ENCODE assay signal across 10 mouse cellular contexts in genomic region chr12:108241626-108242025, GRCm38 (mm10). TPM values are rescaled to one million over a fixed set of nuclear protein-coding genes. Genes with fewer than 3 reads are reported as not detected.
DNase-seq lines count a peak whose midpoint lies in the region; ATAC-seq lines count a peak whose summit lies in the region.
"Had no signal": no experiment of that assay in that cellular context is flagged by ENCODE, and none has a peak within 500 bp of the region (broad histone marks: within the 10 kb centered on the region; RNA-seq: fewer than 3 reads in every experiment).

No protein-coding gene starts in this region.

- no peak overlapping the region for H3K4me2 ChIP-seq in heart, embryonic 14.5 days (ENCODE audit: low read length)
- no peak overlapping the region for H3K4me2 ChIP-seq in hindbrain, embryonic 14.5 days (replicated peaks)
- H3K4me2 ChIP-seq in midbrain, embryonic 16.5 days (ENCODE audit: low read length), result 0 out of 2 replicates have a peak overlapping the region, but pooled peaks have one; percentile 31

- no peak for ATAC-seq in heart, embryonic 14.5 days (ENCODE audit: insufficient number of reproducible peaks, insufficient read depth, low FRiP score, low read depth)
- peak; percentile 0; the same call in 1 of the 2 replicates for ATAC-seq in hindbrain, embryonic 14.5 days (ENCODE audit: low FRiP score)
- ATAC-seq in midbrain, embryonic 16.5 days, result no peak

- no peaks in the 10 kb centered on the region for H3K27me3 ChIP-seq in heart, embryonic 14.5 days (ENCODE audit: control insufficient read depth, insufficient read depth, low read length)
- H3K27me3 ChIP-seq in hindbrain, embryonic 14.5 days (ENCODE audit: control insufficient read depth, insufficient read depth, low read length), result no peaks in the 10 kb centered on the region
- no peaks in the 10 kb centered on the region for H3K27me3 ChIP-seq in midbrain, embryonic 16.5 days (ENCODE audit: control insufficient read depth, insufficient read depth, low read depth, low read length)

- no peaks in the 10 kb centered on the region for H3K9me3 ChIP-seq in heart, embryonic 14.5 days (ENCODE audit: control insufficient read depth, low read length)
- H3K9me3 ChIP-seq in hindbrain, embryonic 14.5 days (ENCODE audit: control insufficient read depth, low read length), result no peaks in the 10 kb centered on the region
- H3K9me3 ChIP-seq in midbrain, embryonic 16.5 days (replicated peaks; ENCODE audit: control insufficient read depth, low read length, poor library complexity, severe bottlenecking), result no peaks in the 10 kb centered on the region

- no peaks in the 10 kb centered on the region for H3K36me3 ChIP-seq in heart, embryonic 14.5 days (ENCODE audit: control insufficient read depth, insufficient read depth, low read length)
- H3K36me3 ChIP-seq in hindbrain, embryonic 14.5 days (replicated peaks; ENCODE audit: control insufficient read depth, insufficient read depth), result no peaks in the 10 kb centered on the region
- no peaks in the 10 kb centered on the region for H3K36me3 ChIP-seq in midbrain, embryonic 16.5 days (ENCODE audit: control insufficient read depth, insufficient read depth, low read length)

- H3K9ac ChIP-seq in heart, embryonic 14.5 days (ENCODE audit: low read length), result peak overlapping the region; percentile 1; the same call in 1 of the 2 replicates
- H3K9ac ChIP-seq in hindbrain, embryonic 14.5 days, result peak overlapping the region; percentile 35; the same call in 1 of the 2 replicates
- H3K9ac ChIP-seq in midbrain, embryonic 16.5 days (ENCODE audit: low read depth, low read length), result peak overlapping the region; percentile 54; the same call in 1 of the 2 replicates

- DNase-seq in heart, adult 8-10 months (ENCODE audit: low spot score), result no peak
- peak; percentile 57 for DNase-seq in embryo, embryonic 9.5 days (ENCODE audit: extremely low spot score)
- DNase-seq in hindbrain, embryonic 14.5 days (ENCODE audit: low spot score), result no peak
- DNase-seq in urinary bladder, postnatal 10 days (ENCODE audit: low spot score), result no peak
- DNase-seq in testis, postnatal 10 days (ENCODE audit: low spot score), result no peak
- no peak for DNase-seq in cerebellum, adult 11-12 months
- DNase-seq: kidney, adult 11 months; lung, postnatal 14 days had no signal

- 71% methylated on average over 6 of the region's 6 CpGs for WGBS in heart, embryonic 14.5 days
- WGBS in hindbrain, embryonic 14.5 days, result 32% methylated on average over 6 of the region's 6 CpGs
- 35% methylated on average over 6 of the region's 6 CpGs for WGBS in midbrain, embryonic 16.5 days

- H3K4me1 ChIP-seq in heart, embryonic 14.5 days (ENCODE audit: control insufficient read depth in 2 of 2, insufficient read depth in 2 of 2, low read length in 2 of 2), result peaks cover 79 to 93% of the 10 kb centered on the region in 2 experiments
- H3K4me1 ChIP-seq in hindbrain, embryonic 14.5 days (replicated peaks; ENCODE audit: control insufficient read depth, insufficient read depth, low read length), result peaks cover 92% of the 10 kb centered on the region
- peaks cover 64% of the 10 kb centered on the region for H3K4me1 ChIP-seq in midbrain, embryonic 16.5 days (ENCODE audit: control insufficient read depth, insufficient read depth, low read length)

- no peak overlapping the region for H3K4me3 ChIP-seq in heart, embryonic 14.5 days (ENCODE audit: control insufficient read depth in 1 of 2, insufficient read depth in 1 of 2, low read depth in 1 of 2, low read length in 2 of 2)
- no peak overlapping the region for H3K4me3 ChIP-seq in hindbrain, embryonic 14.5 days (replicated peaks; ENCODE audit: low read length)
- H3K4me3 ChIP-seq in midbrain, embryonic 16.5 days (ENCODE audit: low read depth, low read length), result no peak overlapping the region

- 0 out of 4 replicates have a peak overlapping the region, but pooled peaks of 1 of the 2 experiments have one; percentile 2 for H3K27ac ChIP-seq in heart, embryonic 14.5 days (replicated peaks in 1 of 2; ENCODE audit: control insufficient read depth in 1 of 2, insufficient read depth in 1 of 2, low read depth in 2 of 2, low read length in 2 of 2)
- H3K27ac ChIP-seq in hindbrain, embryonic 14.5 days, result peak overlapping the region; percentile 74
- H3K27ac ChIP-seq in midbrain, embryonic 16.5 days (ENCODE audit: low read length), result peak overlapping the region; percentile 74

RNA-seq across cellular contexts. Expression of gene Ccdc85c, which starts 33.6 kb away (rescaled TPM):
- 7.2 and 8.2 TPM in 2 replicates for polyA plus RNA-seq in heart, embryonic 14.5 days (2014; fragmentation: Nextera tagmentation; extraction: Ambion mirVana)
- total RNA-seq in heart, adult 8-10 months (2022), result 10 to 100 TPM; 38.2 to 46.2 (median 40.0) TPM
- 13.9 and 16.5 TPM in 2 replicates for polyA plus RNA-seq in hindbrain, embryonic 14.5 days (2014; fragmentation: Nextera tagmentation; extraction: Ambion mirVana)
- polyA plus RNA-seq in midbrain, embryonic 16.5 days (2015; fragmentation: Nextera tagmentation; extraction: Ambion mirVana), result 13.2 and 13.5 TPM in 2 replicates

Comparison
In these comparisons a context has a peak if more than half of its experiments do, and no peak if none do; other contexts are left out.
1. H3K9ac ChIP-seq: peak in every context shown above with its lines; median percentile 54 in midbrain, embryonic 16.5 days; 35 in hindbrain, embryonic 14.5 days; 1 in heart, embryonic 14.5 days.